Mouse (Mus musculus): ENCODE data around the gene Osbpl10.

DNA sequence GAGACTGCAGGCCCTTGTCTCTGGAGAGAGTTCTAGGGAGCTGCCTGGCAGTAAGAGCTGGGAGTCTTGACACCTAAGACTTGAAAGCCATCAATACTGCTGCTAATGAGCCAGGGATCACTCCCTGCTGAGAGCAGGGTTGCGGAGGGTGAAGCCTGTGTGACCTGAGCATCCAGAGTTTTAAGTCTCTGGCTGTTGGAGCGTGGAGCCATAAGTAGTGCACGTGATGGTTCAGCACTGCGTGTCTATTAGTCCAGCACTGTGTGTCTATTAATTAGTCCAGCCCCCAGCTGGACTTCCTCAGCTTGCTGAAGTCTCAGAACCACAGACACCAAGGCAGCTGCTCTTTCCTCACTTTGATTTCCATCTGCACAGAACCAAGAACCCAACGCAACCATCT lies 8.0 kb downstream of the Osbpl10 start:
- TF ChIP-seq SIN3A (IDR thresholded peaks at IDR 0.05; ENCODE audit: low read length) (no peak), POLR2AphosphoS2 (IDR thresholded peaks at IDR 0.05; ENCODE audit: low read depth, low read length) (no peak), ETS1 (conservative IDR thresholded peaks at IDR 0.05; ENCODE audit: low read depth, low read length) (no peak), MAFK (IDR thresholded peaks at IDR 0.05; ENCODE audit: insufficient replicate concordance, low read length) (no peak), POLR2A (IDR thresholded peaks at IDR 0.05; ENCODE audit: low read depth, low read length) (no peak), CTCF (conservative IDR thresholded peaks at IDR 0.05 in 1 of 2, IDR thresholded peaks at IDR 0.05 in 1 of 2; ENCODE audit: low read depth in 2 of 2, low read length in 2 of 2) (no peak)

Measured in CH12.LX (cell line).